Mouse (Mus musculus): ENCODE results near the gene Rps6kl1. TPM values are rescaled to one million over a fixed set of nuclear protein-coding genes. Genes with fewer than 3 reads are reported as not detected.

Gene Rps6kl1
- total and polyA plus RNA-seq, 3 experiments, result 0.21 to 0.86 (median 0.36) TPM

GRCm38 (mm10) chr12:85177740-85178239, 26.7 kb upstream of the Rps6kl1 start, which contains the start of gene Pgf:
Gene Pgf (minus strand): TSS chr12:85177790.
- no peak for TF ChIP-seq TBP (conservative IDR thresholded peaks at IDR 0.05; ENCODE audit: low read depth, low read length)
- TF ChIP-seq CHD1 (IDR thresholded peaks at IDR 0.05; ENCODE audit: low read depth, low read length), result no peak
- no peak for TF ChIP-seq NRF1 (IDR thresholded peaks at IDR 0.05; ENCODE audit: low read depth, low read length)
- no peak for TF ChIP-seq IRF4 (IDR thresholded peaks at IDR 0.05; ENCODE audit: low read depth, low read length)
- TF ChIP-seq MAX (IDR thresholded peaks at IDR 0.05; ENCODE audit: low read length), result no peak
- peaks cover 10 to 19% of the 10 kb centered on the region in 2 experiments for H3K4me1 ChIP-seq (ENCODE audit: control insufficient read depth in 1 of 2, insufficient read depth in 2 of 2)
- peaks cover 94% of the 10 kb centered on the region for H3K27me3 ChIP-seq (replicated peaks)
- no peak within 1 kb of the TSS; the same call in 1 of the 2 replicates for H3K9ac ChIP-seq (ENCODE audit: insufficient read depth, low read depth)
- no peaks in the 10 kb centered on the region for H3K9me3 ChIP-seq (replicated peaks; ENCODE audit: low read length)
- in situ Hi-C loops (cut with MboI; ENCODE audit: low pct_ligation_motif_present, low pct_unique_long_range_greater_than_20kb, low sequenced_read_pairs), result no loop called here
- no peaks in the 10 kb centered on the region for H3K36me3 ChIP-seq (replicated peaks in 1 of 2; ENCODE audit: control insufficient read depth in 1 of 2, insufficient read depth in 1 of 2, low read length in 1 of 2)
- no peak for DNase-seq (ENCODE audit: extremely low read depth)
- peak within 1 kb of the TSS in 2 of 3 experiments; percentile 10 to 36 for H3K4me3 ChIP-seq (replicated peaks in 1 of 3; ENCODE audit: low read depth in 2 of 3, low read length in 2 of 3, poor library complexity in 1 of 3)
- H3K27ac ChIP-seq (ENCODE audit: insufficient read depth, low read depth), result no peak within 1 kb of the TSS
- H3K79me2 ChIP-seq (replicated peaks; ENCODE audit: control insufficient read depth, extremely low read depth, insufficient read depth, poor library complexity, severe bottlenecking), result no peaks in the 10 kb centered on the region
- dilution Hi-C loops (cut with MboI; ENCODE audit: extremely low pct_ligation_motif_present, extremely low pct_unique_long_range_greater_than_20kb, low sequenced_read_pairs), result no loop called here
- peak within 1 kb of the TSS; percentile 58 for H3K4me2 ChIP-seq (ENCODE audit: insufficient read depth, low read depth, poor library complexity, severe bottlenecking)

DNA sequence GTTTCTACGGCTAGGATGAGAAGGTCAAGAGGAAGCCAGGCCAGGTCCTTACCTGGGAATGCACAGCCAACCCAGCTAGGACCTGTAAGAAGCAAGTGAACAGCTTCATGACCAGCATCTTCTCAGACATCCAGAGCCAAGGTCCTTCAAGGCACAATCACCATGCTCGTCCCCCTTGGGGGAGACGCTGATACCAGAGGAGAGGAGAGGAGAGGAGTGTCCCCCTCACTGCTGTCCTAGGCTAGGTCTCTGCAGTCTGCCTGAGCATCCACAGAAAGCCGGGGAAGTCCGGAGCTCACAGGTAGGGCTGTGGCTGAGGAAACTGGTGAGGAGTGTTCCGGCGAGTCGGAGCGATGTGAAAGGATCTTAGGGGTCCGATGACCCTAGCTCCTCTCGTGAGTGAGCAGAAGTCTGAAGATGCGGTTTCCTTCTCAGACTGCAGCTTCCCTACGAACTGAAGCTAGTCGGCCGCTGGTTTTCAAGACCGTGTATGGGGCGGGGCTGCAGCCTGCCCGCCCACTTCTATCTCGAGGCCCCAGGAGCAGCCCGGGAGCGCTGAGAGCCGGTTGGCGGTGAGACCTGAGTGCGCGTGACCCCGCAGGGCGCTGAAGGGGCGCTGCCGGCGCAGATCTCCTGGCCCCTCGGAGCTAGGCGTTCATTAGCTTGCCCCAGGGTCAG, 25.9 kb upstream of the Rps6kl1 start:
- H3K9ac ChIP-seq (ENCODE audit: insufficient read depth, low read depth), result no peak overlapping the region; the same call in 1 of the 2 replicates
- TF ChIP-seq NRF1 (IDR thresholded peaks at IDR 0.05; ENCODE audit: low read depth, low read length), result no peak
- no peak for TF ChIP-seq HCFC1 (IDR thresholded peaks at IDR 0.05; ENCODE audit: low read depth, low read length)
- TF ChIP-seq MXI1 (IDR thresholded peaks at IDR 0.05; ENCODE audit: low read depth, low read length), result no peak
- TF ChIP-seq PAX5 (IDR thresholded peaks at IDR 0.05; ENCODE audit: low read length), result no peak
- no peak for TF ChIP-seq CTCF (conservative IDR thresholded peaks at IDR 0.05 in 1 of 2, IDR thresholded peaks at IDR 0.05 in 1 of 2; ENCODE audit: low read depth in 2 of 2, low read length in 2 of 2)
- no peak for TF ChIP-seq TBP (conservative IDR thresholded peaks at IDR 0.05; ENCODE audit: low read depth, low read length)
- no peak for TF ChIP-seq MEF2A (IDR thresholded peaks at IDR 0.05; ENCODE audit: borderline replicate concordance, low read depth, low read length)
- no peak for TF ChIP-seq MAX (IDR thresholded peaks at IDR 0.05; ENCODE audit: low read length)
- no peak for TF ChIP-seq KAT2A (IDR thresholded peaks at IDR 0.05; ENCODE audit: insufficient replicate concordance, low read length)
- no peak for TF ChIP-seq JUND (conservative IDR thresholded peaks at IDR 0.05; ENCODE audit: low read depth, low read length)
- no peak for TF ChIP-seq SMC3 (IDR thresholded peaks at IDR 0.05; ENCODE audit: low read depth, low read length)
- no peak for TF ChIP-seq RAD21 (IDR thresholded peaks at IDR 0.05; ENCODE audit: low read depth, low read length)
- TF ChIP-seq BHLHE40 (IDR thresholded peaks at IDR 0.05; ENCODE audit: low read depth, low read length), result no peak
- TF ChIP-seq ZC3H11A (IDR thresholded peaks at IDR 0.05; ENCODE audit: low read depth, low read length), result no peak
- TF ChIP-seq JUN (IDR thresholded peaks at IDR 0.05; ENCODE audit: insufficient read depth, low read depth, low read length), result no peak
- no peak for TF ChIP-seq RCOR1 (conservative IDR thresholded peaks at IDR 0.05; ENCODE audit: low read depth, low read length)
- TF ChIP-seq POLR2A (IDR thresholded peaks at IDR 0.05; ENCODE audit: low read depth, low read length), result no peak
- no peak for TF ChIP-seq MAZ (IDR thresholded peaks at IDR 0.05; ENCODE audit: low read depth, low read length)
- TF ChIP-seq ZNF384 (IDR thresholded peaks at IDR 0.05; ENCODE audit: low read depth, low read length), result no peak
- no peak for TF ChIP-seq USF2 (conservative IDR thresholded peaks at IDR 0.05; ENCODE audit: low read depth, low read length)
- H3K4me3 ChIP-seq (replicated peaks in 1 of 3; ENCODE audit: low read depth in 2 of 3, low read length in 2 of 3, poor library complexity in 1 of 3), result peak overlapping the region in 2 of 3 experiments; percentile 10 to 36

More for the DNA sequence above, 25.9 kb upstream of the Rps6kl1 start:
- H3K4me2 ChIP-seq (ENCODE audit: insufficient read depth, low read depth, poor library complexity, severe bottlenecking), result peak overlapping the region; percentile 58
- H3K9me3 ChIP-seq (replicated peaks; ENCODE audit: low read length), result no peaks in the 10 kb centered on the region
- DNase-seq (ENCODE audit: extremely low read depth), result peak; percentile 35
- peaks cover 10 to 19% of the 10 kb centered on the region in 2 experiments for H3K4me1 ChIP-seq (ENCODE audit: control insufficient read depth in 1 of 2, insufficient read depth in 2 of 2)
- no peaks in the 10 kb centered on the region for H3K36me3 ChIP-seq (replicated peaks in 1 of 2; ENCODE audit: control insufficient read depth in 1 of 2, insufficient read depth in 1 of 2, low read length in 1 of 2)
- dilution Hi-C loops (cut with MboI; ENCODE audit: extremely low pct_ligation_motif_present, extremely low pct_unique_long_range_greater_than_20kb, low sequenced_read_pairs) (no loop called here), in situ Hi-C loops (cut with MboI; ENCODE audit: low pct_ligation_motif_present, low pct_unique_long_range_greater_than_20kb, low sequenced_read_pairs) (no loop called here)
- H3K79me2 ChIP-seq (replicated peaks; ENCODE audit: control insufficient read depth, extremely low read depth, insufficient read depth, poor library complexity, severe bottlenecking), result no peaks in the 10 kb centered on the region
- no peak overlapping the region for H3K27ac ChIP-seq (ENCODE audit: insufficient read depth, low read depth)
- peaks cover 97% of the 10 kb centered on the region for H3K27me3 ChIP-seq (replicated peaks)
